Mouse (Mus musculus) ES-Bruce4 (cell line): ENCODE data around the gene Rpl5. TPM values are rescaled to one million over a fixed set of nuclear protein-coding genes. Genes with fewer than 3 reads are reported as not detected.
A peak's percentile ranks its signal among the peaks of the same experiment; 100 is the strongest.

ENCODE experiments used
- H3K27ac ChIP-seq: 2 replicates; pipeline ENCODE4 v1.5.1; 2012; ENCODE audit warnings: low read length, inconsistent platforms; ENCODE audit not compliant: insufficient read depth
- H3K27me3 ChIP-seq: 2 replicates; pipeline ENCODE4 v1.6.1; 2012; ENCODE audit warnings: mild to moderate bottlenecking, low read length, inconsistent platforms; ENCODE audit not compliant: control insufficient read depth, poor library complexity, insufficient read depth, severe bottlenecking
- H3K36me3 ChIP-seq: 2 replicates; pipeline ENCODE4 v1.6.1; 2012; ENCODE audit warnings: inconsistent platforms, mild to moderate bottlenecking, low read length, moderate library complexity; ENCODE audit not compliant: control insufficient read depth, poor library complexity, insufficient read depth, severe bottlenecking
- H3K4me1 ChIP-seq: one replicate; pipeline ENCODE4 v1.8.1; 2011; ENCODE audit warnings: low read length; ENCODE audit not compliant: control insufficient read depth, insufficient read depth
- H3K4me3 ChIP-seq: 2 replicates; pipeline ENCODE4 v1.5.1; 2011; ENCODE audit warnings: low read depth, mild to moderate bottlenecking, low read length
- H3K9ac ChIP-seq: 2 replicates; pipeline ENCODE4 v1.6.1; 2012; ENCODE audit warnings: low read depth, mild to moderate bottlenecking, inconsistent platforms; ENCODE audit not compliant: poor library complexity, severe bottlenecking
- H3K9me3 ChIP-seq: replicated peaks from 2 replicates; pipeline ENCODE4 v1.6.1; 2012; ENCODE audit warnings: mild to moderate bottlenecking, low read length, inconsistent platforms; ENCODE audit not compliant: control insufficient read depth, poor library complexity, insufficient read depth, severe bottlenecking
- CTCF ChIP-seq: IDR thresholded peaks from one replicate; pipeline ENCODE4 v1.8.1; 2011; ENCODE audit warnings: low read depth, low read length
- EP300 ChIP-seq: IDR thresholded peaks from 2 replicates; pipeline ENCODE4 v1.6.1; 2011; ENCODE audit warnings: low read depth, low read length; ENCODE audit not compliant: insufficient read depth
- POLR2A ChIP-seq: IDR thresholded peaks from one replicate; pipeline ENCODE4 v1.8.1; 2011; ENCODE audit warnings: low read length; ENCODE audit not compliant: insufficient read depth
- polyA plus RNA-seq: library from polyadenylated mRNA; stranded (reverse); fragments of >200 nt; gene quantifications from 2 replicates; pipeline ENCODE4 v1.2.4, GENCODE M21; 2011; ENCODE audit warnings: low read depth; ENCODE audit not compliant: missing spikeins, insufficient read depth, insufficient read length

Gene Rpl5
- polyA plus RNA-seq, 1 experiment: 145 TPM

- no peak overlapping the region for H3K9ac ChIP-seq
- TF ChIP-seq CTCF: no peak
- no peak for TF ChIP-seq POLR2A
- no peak for TF ChIP-seq EP300
These were observed 5.6 kb upstream of the Rpl5 start for GRCm38 (mm10) chr5:107894676-107895075.

GRCm38 (mm10) chr5:107896265-107896664 lies 4.0 kb upstream of the Rpl5 start:
- Histone ChIP-seq H3K36me3 (peaks cover 2% of the 10 kb centered on the region), H3K4me3 (no peak overlapping the region), H3K27me3 (no peaks in the 10 kb centered on the region), H3K9ac (no peak overlapping the region), H3K27ac (no peak overlapping the region), H3K4me1 (no peaks in the 10 kb centered on the region), H3K9me3 (no peaks in the 10 kb centered on the region)
- no peak for TF ChIP-seq POLR2A
- no peak for TF ChIP-seq CTCF
- no peak for TF ChIP-seq EP300

More at GRCm38 (mm10) chr5:107894676-107895075, 5.6 kb upstream of the Rpl5 start:
- no peaks in the 10 kb centered on the region for H3K9me3 ChIP-seq
- H3K4me3 ChIP-seq: no peak overlapping the region
- no peak overlapping the region for H3K27ac ChIP-seq
- no peaks in the 10 kb centered on the region for H3K36me3 ChIP-seq
- peaks cover 2% of the 10 kb centered on the region for H3K4me1 ChIP-seq
- H3K27me3 ChIP-seq: no peaks in the 10 kb centered on the region

GRCm38 (mm10) chr5:107901014-107901615 lies 813 bp downstream of the Rpl5 start:
- H3K27ac ChIP-seq: peak overlapping the region; percentile 13
- H3K36me3 ChIP-seq: peaks cover 51% of the 10 kb centered on the region
- H3K9ac ChIP-seq: peak overlapping the region; percentile 91
- peak overlapping the region; percentile 85 for H3K4me3 ChIP-seq
- H3K9me3 ChIP-seq: no peaks in the 10 kb centered on the region
- H3K27me3 ChIP-seq: no peaks in the 10 kb centered on the region
- TF ChIP-seq CTCF: no peak
- TF ChIP-seq POLR2A: no peak
- TF ChIP-seq EP300: no peak
- H3K4me1 ChIP-seq: no peaks in the 10 kb centered on the region

GRCm38 (mm10) chr5:107904325-107904724 lies 4.0 kb downstream of the Rpl5 start:
- Histone ChIP-seq H3K4me3 (no peak overlapping the region), H3K4me1 (no peaks in the 10 kb centered on the region), H3K36me3 (peaks cover 78% of the 10 kb centered on the region), H3K9me3 (no peaks in the 10 kb centered on the region), H3K27me3 (no peaks in the 10 kb centered on the region), H3K27ac (peak overlapping the region; percentile 42), H3K9ac (peak overlapping the region; percentile 43; the same call in 1 of the 2 replicates)
- TF ChIP-seq POLR2A: no peak
- no peak for TF ChIP-seq CTCF
- TF ChIP-seq EP300: no peak

- TF ChIP-seq CTCF: no peak
- no peak for TF ChIP-seq POLR2A
- TF ChIP-seq EP300: no peak
- Histone ChIP-seq H3K9me3 (no peaks in the 10 kb centered on the region), H3K27me3 (no peaks in the 10 kb centered on the region), H3K9ac (no peak overlapping the region), H3K4me3 (no peak overlapping the region), H3K27ac (no peak overlapping the region), H3K36me3 (peaks cover 52% of the 10 kb centered on the region), H3K4me1 (no peaks in the 10 kb centered on the region)
These were observed 8.3 kb downstream of the Rpl5 start for GRCm38 (mm10) chr5:107908514-107909110.

GRCm38 (mm10) chr5:107909668-107910067 lies 9.4 kb downstream of the Rpl5 start:
- Histone ChIP-seq H3K4me3 (no peak overlapping the region), H3K9me3 (no peaks in the 10 kb centered on the region), H3K4me1 (no peaks in the 10 kb centered on the region), H3K36me3 (peaks cover 41% of the 10 kb centered on the region), H3K9ac (no peak overlapping the region), H3K27me3 (no peaks in the 10 kb centered on the region), H3K27ac (no peak overlapping the region)
- TF ChIP-seq EP300: no peak
- TF ChIP-seq CTCF: no peak
- no peak for TF ChIP-seq POLR2A
